Mouse (Mus musculus): Measurements from ENCODE around the gene Magi1. TPM values are rescaled to one million over a fixed set of nuclear protein-coding genes. Genes with fewer than 3 reads are reported as not detected.

Magi1 gene
- polyA plus RNA-seq, 1 experiment = 3.4 TPM

GRCm38 (mm10) chr6:93737083-93737482 lies 546.6 kb downstream of the Magi1 start:
- TF ChIP-seq POLR2A (IDR thresholded peaks at IDR 0.05; ENCODE audit: insufficient read length, low read depth) (no peak), TCF3 (IDR thresholded peaks at IDR 0.05; ENCODE audit: insufficient read length, low read depth) (no peak), E2F4 (IDR thresholded peaks at IDR 0.05; ENCODE audit: insufficient read depth) (no peak), USF1 (IDR thresholded peaks at IDR 0.05; ENCODE audit: low read depth) (no peak), TCF12 (IDR thresholded peaks at IDR 0.05; ENCODE audit: insufficient read depth, poor library complexity, severe bottlenecking) (no peak), SRF (IDR thresholded peaks at IDR 0.05; ENCODE audit: control insufficient read depth, insufficient read length, low read depth) (no peak), CEBPB (IDR thresholded peaks at IDR 0.05; ENCODE audit: insufficient read depth, poor library complexity, severe bottlenecking) (no peak), MYOG (IDR thresholded peaks at IDR 0.05; ENCODE audit: control insufficient read depth in 1 of 3, insufficient read depth in 1 of 3, insufficient read length in 2 of 3, low read depth in 2 of 3) (no peak), MYOD1 (IDR thresholded peaks at IDR 0.05; ENCODE audit: control insufficient read depth in 1 of 3, insufficient read length in 2 of 3, low read depth in 2 of 3) (no peak), REST (IDR thresholded peaks at IDR 0.05; ENCODE audit: insufficient read depth, insufficient read length) (no peak), POLR2AphosphoS2 (IDR thresholded peaks at IDR 0.05; ENCODE audit: insufficient read length, low read depth) (no peak), MAX (IDR thresholded peaks at IDR 0.05; ENCODE audit: low read depth) (no peak)
- no peaks in the 10 kb centered on the region for H3K27me3 ChIP-seq (ENCODE audit: control insufficient read depth, insufficient read depth, insufficient read length)
- H3K36me3 ChIP-seq (ENCODE audit: control insufficient read depth, insufficient read depth) = no peaks in the 10 kb centered on the region

GRCm38 (mm10) chr6:93736071-93736470 lies 547.6 kb downstream of the Magi1 start:
- Histone ChIP-seq H3K4me2 (ENCODE audit: low read depth) (no peak overlapping the region), H3K4me3 (no peak overlapping the region)
- TF ChIP-seq SRF (IDR thresholded peaks at IDR 0.05; ENCODE audit: control insufficient read depth, insufficient read length, low read depth) = no peak
- TF ChIP-seq MYOD1 (IDR thresholded peaks at IDR 0.05; ENCODE audit: control insufficient read depth in 1 of 3, insufficient read length in 2 of 3, low read depth in 2 of 3) = no peak
- TF ChIP-seq USF1 (IDR thresholded peaks at IDR 0.05; ENCODE audit: low read depth) = no peak

More at GRCm38 (mm10) chr6:93737083-93737482, 546.6 kb downstream of the Magi1 start:
- Histone ChIP-seq H3K4me3 (no peak overlapping the region), H3K79me2 (ENCODE audit: control insufficient read depth, insufficient read depth) (no peaks in the 10 kb centered on the region), H3ac (ENCODE audit: control insufficient read depth, insufficient read length) (no peak overlapping the region), H3K4me2 (ENCODE audit: low read depth) (no peak overlapping the region)

GRCm38 (mm10) chr6:93733800-93734199 lies 549.9 kb downstream of the Magi1 start:
- H3K36me3 ChIP-seq (ENCODE audit: control insufficient read depth, insufficient read depth) = no peaks in the 10 kb centered on the region
- no peak overlapping the region for H3ac ChIP-seq (ENCODE audit: control insufficient read depth, insufficient read length)
- no peak overlapping the region for H3K4me2 ChIP-seq (ENCODE audit: low read depth)
- H3K79me2 ChIP-seq (ENCODE audit: control insufficient read depth, insufficient read depth) = no peaks in the 10 kb centered on the region
- H3K4me3 ChIP-seq = no peak overlapping the region
- TF ChIP-seq REST (IDR thresholded peaks at IDR 0.05; ENCODE audit: insufficient read depth, insufficient read length) = no peak
- no peak for TF ChIP-seq TCF3 (IDR thresholded peaks at IDR 0.05; ENCODE audit: insufficient read length, low read depth)
- TF ChIP-seq MYOG (IDR thresholded peaks at IDR 0.05; ENCODE audit: control insufficient read depth in 1 of 3, insufficient read depth in 1 of 3, insufficient read length in 2 of 3, low read depth in 2 of 3) = no peak
- TF ChIP-seq SRF (IDR thresholded peaks at IDR 0.05; ENCODE audit: control insufficient read depth, insufficient read length, low read depth) = no peak
- TF ChIP-seq CEBPB (IDR thresholded peaks at IDR 0.05; ENCODE audit: insufficient read depth, poor library complexity, severe bottlenecking) = no peak
- TF ChIP-seq MAX (IDR thresholded peaks at IDR 0.05; ENCODE audit: low read depth) = no peak
- TF ChIP-seq USF1 (IDR thresholded peaks at IDR 0.05; ENCODE audit: low read depth) = no peak
- no peak for TF ChIP-seq MYOD1 (IDR thresholded peaks at IDR 0.05; ENCODE audit: control insufficient read depth in 1 of 3, insufficient read length in 2 of 3, low read depth in 2 of 3)
- H3K27me3 ChIP-seq (ENCODE audit: control insufficient read depth, insufficient read depth, insufficient read length) = no peaks in the 10 kb centered on the region

More at GRCm38 (mm10) chr6:93736071-93736470, 547.6 kb downstream of the Magi1 start:
- no peaks in the 10 kb centered on the region for H3K36me3 ChIP-seq (ENCODE audit: control insufficient read depth, insufficient read depth)
- no peaks in the 10 kb centered on the region for H3K79me2 ChIP-seq (ENCODE audit: control insufficient read depth, insufficient read depth)
- no peak overlapping the region for H3ac ChIP-seq (ENCODE audit: control insufficient read depth, insufficient read length)
- H3K27me3 ChIP-seq (ENCODE audit: control insufficient read depth, insufficient read depth, insufficient read length) = no peaks in the 10 kb centered on the region

- no peak overlapping the region for H3ac ChIP-seq (ENCODE audit: control insufficient read depth, insufficient read length)
- no peaks in the 10 kb centered on the region for H3K27me3 ChIP-seq (ENCODE audit: control insufficient read depth, insufficient read depth, insufficient read length)
- no peak overlapping the region for H3K4me2 ChIP-seq (ENCODE audit: low read depth)
- TF ChIP-seq USF1 (IDR thresholded peaks at IDR 0.05; ENCODE audit: low read depth) (no peak), TCF3 (IDR thresholded peaks at IDR 0.05; ENCODE audit: insufficient read length, low read depth) (no peak), MYOG (IDR thresholded peaks at IDR 0.05; ENCODE audit: control insufficient read depth in 1 of 3, insufficient read depth in 1 of 3, insufficient read length in 2 of 3, low read depth in 2 of 3) (no peak), TCF12 (IDR thresholded peaks at IDR 0.05; ENCODE audit: insufficient read depth, poor library complexity, severe bottlenecking) (no peak), REST (IDR thresholded peaks at IDR 0.05; ENCODE audit: insufficient read depth, insufficient read length) (no peak), POLR2A (IDR thresholded peaks at IDR 0.05; ENCODE audit: insufficient read length, low read depth) (no peak), MYOD1 (IDR thresholded peaks at IDR 0.05; ENCODE audit: control insufficient read depth in 1 of 3, insufficient read length in 2 of 3, low read depth in 2 of 3) (no peak)
- no peaks in the 10 kb centered on the region for H3K79me2 ChIP-seq (ENCODE audit: control insufficient read depth, insufficient read depth)
- no peaks in the 10 kb centered on the region for H3K36me3 ChIP-seq (ENCODE audit: control insufficient read depth, insufficient read depth)
- H3K4me3 ChIP-seq = no peak overlapping the region
Observed at GRCm38 (mm10) chr6:93729702-93730101, 554.0 kb downstream of the Magi1 start.

GRCm38 (mm10) chr6:93728791-93729190 lies 554.9 kb downstream of the Magi1 start:
- Histone ChIP-seq H3ac (ENCODE audit: control insufficient read depth, insufficient read length) (no peak overlapping the region), H3K36me3 (ENCODE audit: control insufficient read depth, insufficient read depth) (no peaks in the 10 kb centered on the region), H3K79me2 (ENCODE audit: control insufficient read depth, insufficient read depth) (no peaks in the 10 kb centered on the region), H3K4me3 (no peak overlapping the region), H3K27me3 (ENCODE audit: control insufficient read depth, insufficient read depth, insufficient read length) (no peaks in the 10 kb centered on the region), H3K4me2 (ENCODE audit: low read depth) (no peak overlapping the region)
- TF ChIP-seq MAX (IDR thresholded peaks at IDR 0.05; ENCODE audit: low read depth) (no peak), REST (IDR thresholded peaks at IDR 0.05; ENCODE audit: insufficient read depth, insufficient read length) (no peak), E2F4 (IDR thresholded peaks at IDR 0.05; ENCODE audit: insufficient read depth) (no peak)

Data from myocyte (in vitro differentiated cells).